Mouse (Mus musculus) layer of hippocampus, adult 9-11 months (tissue): ENCODE results near the gene Gcgr.

Experiments used
- DNase-seq: peaks from one replicate; pipeline ENCODE4 v3.0.0; 2022

Gcgr gene

GRCm38 (mm10) chr11:120530085-120530964, at the start of gene Gcgr:
Gcgr (plus strand) TSS chr11:120530699.
- no peak for DNase-seq

- DNase-seq: no peak
These were observed 47.0 kb upstream of the Gcgr start for GRCm38 (mm10) chr11:120483448-120483934.

GRCm38 (mm10) chr11:120484265-120484981, 46.1 kb upstream of the Gcgr start, which contains the start of gene Mrpl12:
Mrpl12 (plus strand) TSS chr11:120484613.
- DNase-seq: peak; percentile 90

GRCm38 (mm10) chr11:120485251-120485650, 45.2 kb upstream of the Gcgr start:
- DNase-seq: no peak

GRCm38 (mm10) chr11:120488516-120488915, 42.0 kb upstream of the Gcgr start:
- DNase-seq: no peak

GRCm38 (mm10) chr11:120489054-120489761, 41.3 kb upstream of the Gcgr start:
- peak; percentile 73 for DNase-seq

- no peak for DNase-seq
These were observed 40.0 kb upstream of the Gcgr start for GRCm38 (mm10) chr11:120490291-120491046.

- peak; percentile 91 for DNase-seq
These were observed 39.0 kb upstream of the Gcgr start, which contains the start of gene Slc25a10 for GRCm38 (mm10) chr11:120491317-120492023. Slc25a10 (plus strand) TSS chr11:120491840.

GRCm38 (mm10) chr11:120492024-120492877, 38.2 kb upstream of the Gcgr start:
- DNase-seq: no peak

GRCm38 (mm10) chr11:120492878-120493203, 37.7 kb upstream of the Gcgr start:
- DNase-seq: no peak

- DNase-seq: no peak
These were observed 37.1 kb upstream of the Gcgr start for GRCm38 (mm10) chr11:120493351-120493750.

- DNase-seq: no peak
These were observed 36.6 kb upstream of the Gcgr start for GRCm38 (mm10) chr11:120493911-120494310.

- no peak for DNase-seq
These were observed 33.1 kb upstream of the Gcgr start for GRCm38 (mm10) chr11:120497436-120497835.

GRCm38 (mm10) chr11:120498226-120498625, 32.3 kb upstream of the Gcgr start:
- DNase-seq: no peak

- DNase-seq: no peak
These were observed 31.6 kb upstream of the Gcgr start for GRCm38 (mm10) chr11:120498891-120499290.

- DNase-seq: no peak
These were observed 30.6 kb upstream of the Gcgr start for GRCm38 (mm10) chr11:120499894-120500293.

- DNase-seq: no peak
These were observed 30.1 kb upstream of the Gcgr start for GRCm38 (mm10) chr11:120500357-120500756.

- DNase-seq: no peak
These were observed 29.5 kb upstream of the Gcgr start for GRCm38 (mm10) chr11:120501018-120501417.

- DNase-seq: no peak
These were observed 28.8 kb upstream of the Gcgr start for GRCm38 (mm10) chr11:120501701-120502100.

GRCm38 (mm10) chr11:120505661-120506060, 24.8 kb upstream of the Gcgr start:
- no peak for DNase-seq

- no peak for DNase-seq
These were observed 23.6 kb upstream of the Gcgr start for GRCm38 (mm10) chr11:120506899-120507298.
